Mouse (Mus musculus) hindlimb bud, embryonic 11.5 days (tissue): ENCODE measurements around the gene Vmn1r64.
"Not testable (repeated sequence)": the region's sequence is repeated elsewhere in the genome, so short reads cannot be mapped to it uniquely, and the experiment has no call there.

Source experiments
- DNase-seq: peaks from one replicate; pipeline ENCODE4 v3.0.0-alpha.2; 2012; ENCODE audit warnings: low read depth, low spot score; ENCODE audit errors: extremely low spot score

The Vmn1r64 gene

GRCm38 (mm10) chr7:5884442-5884841 lies at the start of gene Vmn1r64:
Vmn1r64 (minus strand) TSS chr7:5884542.
- DNase-seq, result no peak

DNA sequence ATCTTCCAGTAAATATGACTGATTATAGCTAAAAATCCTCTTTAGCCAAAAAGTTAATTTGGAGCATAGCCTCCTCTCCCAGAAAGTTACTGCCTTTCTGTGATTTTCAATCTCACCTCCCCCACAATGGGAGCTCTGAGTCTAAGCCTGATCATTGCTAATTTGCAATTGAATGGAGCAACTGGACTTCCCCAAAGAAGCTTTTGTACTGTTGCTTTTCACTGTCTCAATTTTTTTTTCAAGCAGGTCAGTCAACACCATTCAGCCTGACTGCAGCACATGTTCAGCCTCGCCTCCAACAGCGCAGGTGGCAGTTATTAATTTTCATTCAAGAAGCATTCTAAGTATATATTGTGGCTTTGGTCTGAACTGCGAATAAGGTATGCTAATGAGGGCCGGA lies 14.9 kb upstream of the Vmn1r64 start:
- no peak for DNase-seq

DNA sequence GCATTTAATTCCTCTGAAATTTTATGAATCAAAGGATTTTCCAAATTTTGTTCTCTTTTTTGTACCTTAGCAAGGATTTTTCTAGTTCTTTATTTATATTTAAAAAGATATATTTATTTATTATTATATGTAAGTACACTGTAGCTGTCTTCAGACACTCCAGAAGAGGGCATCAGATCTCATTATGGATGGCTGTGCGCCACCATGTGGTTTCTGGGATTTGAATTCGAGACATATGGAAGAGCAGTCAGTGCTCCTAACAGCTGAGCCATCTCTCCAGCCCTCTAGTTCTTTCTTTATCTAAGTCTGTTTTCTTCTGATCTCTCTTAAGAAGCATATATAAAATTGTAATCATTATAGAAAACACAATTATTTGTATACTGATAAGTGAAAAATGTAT lies 12.9 kb upstream of the Vmn1r64 start:
- DNase-seq, result not testable (repeated sequence)
